Mouse (Mus musculus) MEL (cell line): ENCODE data around the gene Procr.

Source experiments
- BHLHE40 ChIP-seq: IDR thresholded peaks from 2 replicates; pipeline ENCODE4 v1.6.1; 2012; ENCODE audit warnings: low read depth, mild to moderate bottlenecking, inconsistent platforms, low read length, improper control_type of control experiment, borderline replicate concordance
- ZKSCAN1 ChIP-seq: IDR thresholded peaks from 2 replicates; pipeline ENCODE4 v1.6.1; 2012; ENCODE audit warnings: low read depth, mild to moderate bottlenecking, inconsistent platforms, low read length, improper control_type of control experiment, moderate library complexity

DNA sequence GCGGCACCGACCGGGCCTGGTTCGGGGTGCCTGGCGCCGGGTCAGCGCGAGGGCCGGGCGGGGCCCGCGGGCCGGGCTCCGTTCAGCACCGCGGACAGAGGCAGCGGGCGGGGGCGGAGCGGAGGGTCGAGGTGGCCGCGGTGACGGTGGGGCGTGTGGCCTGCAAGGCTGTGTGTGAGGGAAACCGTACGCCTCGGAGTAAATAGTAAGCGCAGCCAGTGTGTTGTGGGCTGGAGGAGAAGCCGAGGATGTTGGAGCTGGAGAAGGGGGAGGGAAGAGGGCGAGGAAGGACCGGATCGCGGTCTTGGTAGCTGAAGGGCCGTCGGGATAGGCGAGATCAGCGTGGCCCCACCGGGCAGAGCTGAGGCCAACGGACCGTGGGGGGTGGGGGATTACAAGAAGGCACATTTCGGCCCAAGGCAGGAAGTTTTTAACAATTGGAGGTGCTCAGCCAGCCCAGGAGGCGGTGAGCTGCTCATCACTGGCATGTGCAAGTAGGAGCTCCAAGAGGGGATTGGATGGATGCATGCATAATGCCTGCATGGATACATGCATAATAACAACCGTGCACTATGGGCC, 24.9 kb downstream of the Procr start:
- no peak for TF ChIP-seq BHLHE40
- no peak for TF ChIP-seq ZKSCAN1
